Comparison of ENCODE assay signal across 8 mouse cellular contexts in the genomic region with DNA sequence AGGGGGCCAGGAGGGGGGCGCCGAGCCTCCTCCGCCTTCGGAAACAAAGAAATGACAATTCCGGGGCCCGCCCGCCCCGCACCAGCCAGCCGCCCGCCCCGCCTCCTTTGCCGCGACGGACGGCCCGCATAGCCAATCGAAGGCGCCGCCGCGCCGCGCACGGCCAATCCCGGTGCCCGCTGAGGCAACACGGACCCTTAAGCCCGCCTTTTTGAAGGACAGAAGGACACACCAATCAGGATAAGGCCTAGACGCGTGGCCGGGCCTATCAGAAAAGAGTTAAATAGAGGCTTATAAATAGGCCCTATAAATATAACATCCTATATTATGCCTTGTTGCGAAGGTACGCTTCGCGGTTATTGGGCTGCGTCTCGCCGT. TPM values are rescaled to one million over a fixed set of nuclear protein-coding genes. Genes with fewer than 3 reads are reported as not detected.
DNase-seq lines count a peak whose midpoint lies in the region; ATAC-seq and TF ChIP-seq lines count a peak whose summit lies in the region.

A gene (minus strand): TSS at position 87 of the 378 bp plus-strand sequence.

- peak; percentile 35; the same call in 1 of the 2 replicates for TF ChIP-seq POLR2A in bone marrow, adult 2 months (IDR thresholded peaks at IDR 0.05; ENCODE audit: borderline replicate concordance, control insufficient read depth, low read depth, low read length)
- TF ChIP-seq POLR2A in liver, adult 2 months (IDR thresholded peaks at IDR 0.05; ENCODE audit: extremely low read depth, insufficient read depth, low read length) = peak; percentile 49; the same call in 1 of the 2 replicates
- peak; percentile 33 for TF ChIP-seq POLR2A in myocyte (IDR thresholded peaks at IDR 0.05; ENCODE audit: insufficient read length, low read depth)

- no peaks in the 10 kb centered on the region for H3K27me3 ChIP-seq in embryonic facial prominence, embryonic 15.5 days
- H3K27me3 ChIP-seq in heart, embryonic 11.5 days (ENCODE audit: control insufficient read depth, insufficient read depth, low read length) = peaks cover 6% of the 10 kb centered on the region; the same call in 1 of the 2 replicates
- H3K27me3 ChIP-seq in kidney, embryonic 16.5 days (ENCODE audit: insufficient read depth, low read length) = peaks cover 3% of the 10 kb centered on the region; the same call in 1 of the 2 replicates
- H3K27me3 ChIP-seq in liver, adult 2 months (ENCODE audit: control insufficient read depth, insufficient read depth, low read length) = no peaks in the 10 kb centered on the region
- no peaks in the 10 kb centered on the region for H3K27me3 ChIP-seq in myocyte (ENCODE audit: control insufficient read depth, insufficient read depth, insufficient read length)
- no peaks in the 10 kb centered on the region for H3K27me3 ChIP-seq in splenic B cell, adult 2 months (ENCODE audit: control insufficient read depth, insufficient read depth, low read length, poor library complexity, severe bottlenecking)

- DNase-seq in A20 (ENCODE audit: low read depth, low spot score) = peak; percentile 99
- peak; percentile 90 for DNase-seq in liver, adult 2 months (ENCODE audit: extremely low read depth, low read depth, low spot score)
- peak; percentile 99 for DNase-seq in splenic B cell, adult 2 months (ENCODE audit: low read depth, low spot score)

- TF ChIP-seq CTCF in bone marrow, adult 2 months (IDR thresholded peaks at IDR 0.05; ENCODE audit: control insufficient read depth, insufficient read depth, low read length) = no peak
- no peak for TF ChIP-seq CTCF in liver, adult 2 months (IDR thresholded peaks at IDR 0.05; ENCODE audit: low read depth, low read length)

- H3K4me2 ChIP-seq in embryonic facial prominence, embryonic 15.5 days (replicated peaks) = peak within 1 kb of the TSS; percentile 64
- H3K4me2 ChIP-seq in heart, embryonic 11.5 days = peak within 1 kb of the TSS; percentile 79
- peak within 1 kb of the TSS; percentile 85 for H3K4me2 ChIP-seq in kidney, embryonic 16.5 days (replicated peaks; ENCODE audit: low read depth, low read length)
- peak within 1 kb of the TSS; percentile 91 for H3K4me2 ChIP-seq in myocyte (ENCODE audit: low read depth)

- H3K9ac ChIP-seq in embryonic facial prominence, embryonic 15.5 days = peak within 1 kb of the TSS; percentile 81
- peak within 1 kb of the TSS; percentile 96 for H3K9ac ChIP-seq in heart, embryonic 11.5 days (ENCODE audit: low read depth, low read length)
- peak within 1 kb of the TSS; percentile 84 for H3K9ac ChIP-seq in kidney, embryonic 16.5 days (replicated peaks; ENCODE audit: low read length)
- H3K9ac ChIP-seq in liver, adult 2 months (ENCODE audit: low read depth, low read length) = peak within 1 kb of the TSS; percentile 97

- H3K36me3 ChIP-seq in embryonic facial prominence, embryonic 15.5 days = no peaks in the 10 kb centered on the region
- H3K36me3 ChIP-seq in heart, embryonic 11.5 days (ENCODE audit: control insufficient read depth, insufficient read depth, low read length) = no peaks in the 10 kb centered on the region
- H3K36me3 ChIP-seq in kidney, embryonic 16.5 days (ENCODE audit: insufficient read depth, low read length) = no peaks in the 10 kb centered on the region
- H3K36me3 ChIP-seq in liver, adult 2 months (ENCODE audit: control insufficient read depth, insufficient read depth, low read length) = no peaks in the 10 kb centered on the region
- no peaks in the 10 kb centered on the region for H3K36me3 ChIP-seq in myocyte (ENCODE audit: control insufficient read depth, insufficient read depth)
- H3K36me3 ChIP-seq in splenic B cell, adult 2 months (ENCODE audit: control insufficient read depth, insufficient read depth, low read length, poor library complexity, severe bottlenecking) = no peaks in the 10 kb centered on the region

- no peaks in the 10 kb centered on the region for H3K9me3 ChIP-seq in embryonic facial prominence, embryonic 15.5 days (replicated peaks)
- H3K9me3 ChIP-seq in heart, embryonic 11.5 days (replicated peaks; ENCODE audit: control insufficient read depth, low read length) = no peaks in the 10 kb centered on the region
- no peaks in the 10 kb centered on the region for H3K9me3 ChIP-seq in kidney, embryonic 16.5 days (ENCODE audit: low read length)

- peak within 1 kb of the TSS; percentile 97 for H3K27ac ChIP-seq in bone marrow, adult 2 months (ENCODE audit: control insufficient read depth, insufficient read depth, low read depth, low read length, poor library complexity)
- H3K27ac ChIP-seq in embryonic facial prominence, embryonic 15.5 days (replicated peaks) = peak within 1 kb of the TSS; percentile 96
- H3K27ac ChIP-seq in heart, embryonic 11.5 days (ENCODE audit: low read depth, low read length) = peak within 1 kb of the TSS; percentile 85
- peak within 1 kb of the TSS; percentile 80 for H3K27ac ChIP-seq in kidney, embryonic 16.5 days (ENCODE audit: low read length)
- H3K27ac ChIP-seq in liver, adult 2 months (replicated peaks; ENCODE audit: insufficient read depth, low read depth, low read length) = peak within 1 kb of the TSS; percentile 95

- H3K79me2 ChIP-seq in liver, adult 2 months (ENCODE audit: control insufficient read depth, insufficient read depth, low read length) = peaks cover 14% of the 10 kb centered on the region; the same call in 1 of the 2 replicates
- peaks cover 34% of the 10 kb centered on the region for H3K79me2 ChIP-seq in myocyte (ENCODE audit: control insufficient read depth, insufficient read depth)

- peak; percentile 97 for ATAC-seq in embryonic facial prominence, embryonic 15.5 days (ENCODE audit: insufficient number of reproducible peaks, low FRiP score, low TSS enrichment, low read depth)
- ATAC-seq in heart, embryonic 11.5 days (replicated peaks; ENCODE audit: insufficient number of reproducible peaks, low FRiP score, low TSS enrichment) = peak; percentile 96
- peak; percentile 98 for ATAC-seq in kidney, embryonic 16.5 days (ENCODE audit: low FRiP score, low TSS enrichment)

- peak within 1 kb of the TSS; percentile 78 for H3ac ChIP-seq in myocyte (ENCODE audit: control insufficient read depth, insufficient read length)

- peaks cover 1% of the 10 kb centered on the region; the same call in 1 of the 2 replicates for H3K4me1 ChIP-seq in bone marrow, adult 2 months (ENCODE audit: control insufficient read depth, insufficient read depth, low read length)
- peaks cover 33% of the 10 kb centered on the region for H3K4me1 ChIP-seq in embryonic facial prominence, embryonic 15.5 days
- H3K4me1 ChIP-seq in heart, embryonic 11.5 days (ENCODE audit: control insufficient read depth, insufficient read depth, low read length) = peaks cover 8% of the 10 kb centered on the region
- H3K4me1 ChIP-seq in kidney, embryonic 16.5 days (ENCODE audit: insufficient read depth, low read length) = peaks cover 32% of the 10 kb centered on the region
- H3K4me1 ChIP-seq in liver, adult 2 months (ENCODE audit: control insufficient read depth, insufficient read depth, low read length) = peaks cover 6% of the 10 kb centered on the region

- WGBS in bone marrow, adult 2 months = under 1% methylated on average over 38 of the region's 38 CpGs
- under 1% methylated on average over 38 of the region's 38 CpGs for WGBS in embryonic facial prominence, embryonic 15.5 days
- WGBS in heart, embryonic 11.5 days (ENCODE audit: insufficient replicate concordance) = under 1% methylated on average over 38 of the region's 38 CpGs
- under 1% methylated on average over 34 of the region's 38 CpGs for WGBS in kidney, embryonic 16.5 days
- WGBS in liver, adult 2 months = under 1% methylated on average over 37 of the region's 38 CpGs

- H3K4me3 ChIP-seq in bone marrow, adult 2 months (replicated peaks; ENCODE audit: control insufficient read depth, low read depth, low read length) = peak within 1 kb of the TSS; percentile 99
- H3K4me3 ChIP-seq in embryonic facial prominence, embryonic 15.5 days (replicated peaks) = peak within 1 kb of the TSS; percentile 99
- H3K4me3 ChIP-seq in heart, embryonic 11.5 days (ENCODE audit: low read depth, low read length) = peak within 1 kb of the TSS; percentile 98
- H3K4me3 ChIP-seq in kidney, embryonic 16.5 days (ENCODE audit: low read length) = peak within 1 kb of the TSS; percentile 96
- H3K4me3 ChIP-seq in liver, adult 2 months (ENCODE audit: insufficient read depth, low read depth, low read length) = peak within 1 kb of the TSS; percentile 92
- H3K4me3 ChIP-seq in myocyte = peak within 1 kb of the TSS; percentile 37

TF ChIP-seq in myocyte, 11 proteins besides CTCF, POLR2A, EP300 and RAD21:
- TF ChIP-seq E2F4 (IDR thresholded peaks at IDR 0.05; ENCODE audit: insufficient read depth) (no peak), SRF (IDR thresholded peaks at IDR 0.05; ENCODE audit: control insufficient read depth, insufficient read length, low read depth) (no peak), MYOG (IDR thresholded peaks at IDR 0.05; ENCODE audit: control insufficient read depth in 1 of 3, insufficient read depth in 1 of 3, insufficient read length in 2 of 3, low read depth in 2 of 3) (no peak), USF1 (IDR thresholded peaks at IDR 0.05; ENCODE audit: low read depth) (no peak), REST (IDR thresholded peaks at IDR 0.05; ENCODE audit: insufficient read depth, insufficient read length) (no peak), MAX (IDR thresholded peaks at IDR 0.05; ENCODE audit: low read depth) (no peak), MYOD1 (IDR thresholded peaks at IDR 0.05; ENCODE audit: control insufficient read depth in 1 of 3, insufficient read length in 2 of 3, low read depth in 2 of 3) (no peak), TCF3 (IDR thresholded peaks at IDR 0.05; ENCODE audit: insufficient read length, low read depth) (no peak), POLR2AphosphoS2 (IDR thresholded peaks at IDR 0.05; ENCODE audit: insufficient read length, low read depth) (no peak), TCF12 (IDR thresholded peaks at IDR 0.05; ENCODE audit: insufficient read depth, poor library complexity, severe bottlenecking) (no peak), CEBPB (IDR thresholded peaks at IDR 0.05; ENCODE audit: insufficient read depth, poor library complexity, severe bottlenecking) (no peak)

RNA-seq across cellular contexts. Expression of the gene that starts here (rescaled TPM):
- 17.6 and 24.3 TPM in 2 replicates for polyA plus RNA-seq in bone marrow, adult 2 months (2011; ENCODE audit: insufficient read depth, insufficient read length, low replicate concordance, missing spikeins)
- 45.3 and 47.0 TPM in 2 replicates for polyA plus RNA-seq in embryonic facial prominence, embryonic 15.5 days (2015; fragmentation: Nextera tagmentation; extraction: Ambion mirVana)
- polyA plus RNA-seq in heart, embryonic 11.5 days (2014; fragmentation: Nextera tagmentation; extraction: Ambion mirVana) = 20.7 and 22.6 TPM in 2 replicates
- polyA plus RNA-seq in kidney, embryonic 16.5 days (2015; fragmentation: Nextera tagmentation; extraction: Ambion mirVana) = 33.1 and 38.4 TPM in 2 replicates
- total RNA-seq in liver, adult 2 months (2014; rRNA removed) = 22.3 and 28.0 TPM in 2 replicates
- polyA plus RNA-seq in liver, adult 2 months (2012; rRNA removed) = 6.4 and 7.3 TPM in 2 replicates
- polyA plus RNA-seq in myocyte (2012; fragmentation: generic; extraction: Trizol) = 19.6 TPM

Comparison
In these comparisons a context has a peak if more than half of its experiments do, and no peak if none do; other contexts are left out.
1. Peak in every context shown above with its lines: DNase-seq, ATAC-seq, H3K4me3 ChIP-seq and H3K27ac ChIP-seq.
2. H3K4me3 ChIP-seq: peak in every context shown above with its lines; median percentile 99 in bone marrow, adult 2 months; 99 in embryonic facial prominence, embryonic 15.5 days; 98 in heart, embryonic 11.5 days; 96 in kidney, embryonic 16.5 days; 92 in liver, adult 2 months; 37 in myocyte.